ENCODE assay signal across 9 mouse cellular contexts in the genomic region with DNA sequence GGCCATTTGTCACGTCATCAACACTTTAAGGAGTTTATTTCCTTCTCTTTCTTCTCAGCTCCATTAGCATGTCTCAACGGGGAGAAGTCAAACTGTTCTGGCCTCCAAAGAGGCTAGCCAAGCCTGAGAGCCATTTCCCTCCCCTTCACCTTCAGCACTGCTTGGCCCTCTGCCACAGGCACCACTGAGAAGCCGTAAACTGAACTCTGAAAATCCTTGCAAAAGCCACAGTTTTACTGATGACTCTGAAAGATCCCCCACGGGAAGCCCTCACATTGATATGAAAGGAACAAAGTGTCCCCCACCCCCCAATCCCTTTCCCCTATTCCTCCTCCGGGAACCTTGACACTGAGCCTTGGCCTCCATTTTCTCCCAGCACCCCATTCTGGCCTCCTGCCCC.
A peak's percentile ranks its signal among the peaks of the same experiment; 100 is the strongest.
DNase-seq lines count a peak whose midpoint lies in the region; ATAC-seq and TF ChIP-seq lines count a peak whose summit lies in the region.
"Had no signal": no experiment of that assay in that cellular context is flagged by ENCODE, and none has a peak within 500 bp of the region (broad histone marks: within the 10 kb centered on the region; RNA-seq: fewer than 3 reads in every experiment).

No protein-coding gene starts in this region.

- H3K36me3 ChIP-seq in liver, adult 2 months (ENCODE audit: control insufficient read depth, insufficient read depth, low read length) = no peaks in the 10 kb centered on the region
- H3K36me3 ChIP-seq: heart, embryonic 15.5 days had no signal

- H3K79me2 ChIP-seq in liver, adult 2 months (ENCODE audit: control insufficient read depth, insufficient read depth, low read length) = no peaks in the 10 kb centered on the region

- TF ChIP-seq CTCF in cerebellum, adult 2 months (IDR thresholded peaks at IDR 0.05; ENCODE audit: borderline replicate concordance, insufficient read depth, low read depth, low read length) = no peak
- no peak for TF ChIP-seq CTCF in liver, adult 2 months (IDR thresholded peaks at IDR 0.05; ENCODE audit: low read depth, low read length)

- no peaks in the 10 kb centered on the region for H3K27me3 ChIP-seq in cerebellum, adult 2 months (ENCODE audit: control insufficient read depth, insufficient read depth, low read length)
- no peaks in the 10 kb centered on the region for H3K27me3 ChIP-seq in liver, adult 2 months (ENCODE audit: control insufficient read depth, insufficient read depth, low read length)
- H3K27me3 ChIP-seq: heart, embryonic 15.5 days had no signal

- no peak overlapping the region for H3K9ac ChIP-seq in liver, adult 2 months (ENCODE audit: low read depth, low read length)
- H3K9ac ChIP-seq: heart, embryonic 15.5 days had no signal

- DNase-seq in cerebellum, postnatal 10 days = peak; percentile 37 to 56
- no peak for DNase-seq in cerebellum, adult 2 months
- peak; percentile 61 for DNase-seq in liver, adult 2 months (ENCODE audit: extremely low read depth, low read depth, low spot score)
- DNase-seq in liver = no peak
- DNase-seq in kidney, postnatal 10 days = peak; percentile 65
- DNase-seq in ovary, postnatal 14 days (ENCODE audit: low spot score) = peak; percentile 59
- DNase-seq in neural tube, embryonic 10.5 days (ENCODE audit: extremely low spot score, low spot score) = no peak

- no peak for ATAC-seq in megakaryocyte-erythroid progenitor cell, adult 5-6 weeks (replicated peaks; ENCODE audit: low FRiP score, low TSS enrichment, poor library complexity, severe bottlenecking)

- H3K27ac ChIP-seq in cerebellum, adult 2 months (ENCODE audit: insufficient read depth, low read length) = no peak overlapping the region
- no peak overlapping the region for H3K27ac ChIP-seq in liver, adult 2 months (replicated peaks; ENCODE audit: insufficient read depth, low read depth, low read length)
- H3K27ac ChIP-seq: heart, embryonic 15.5 days had no signal

- H3K4me1 ChIP-seq in cerebellum, adult 2 months (ENCODE audit: control insufficient read depth, insufficient read depth, low read length) = peaks cover 6% of the 10 kb centered on the region; the same call in 1 of the 2 replicates
- H3K4me1 ChIP-seq in liver, adult 2 months (ENCODE audit: control insufficient read depth, insufficient read depth, low read length) = peaks cover 4% of the 10 kb centered on the region

- WGBS in cerebellum, adult 2 months = 28% methylated on average over 5 of the region's 5 CpGs
- 38% methylated on average over 5 of the region's 5 CpGs for WGBS in liver, adult 2 months

- no peak for TF ChIP-seq POLR2A in cerebellum, adult 2 months (IDR thresholded peaks at IDR 0.05; ENCODE audit: borderline replicate concordance, insufficient read depth, low read length)
- TF ChIP-seq POLR2A in liver, adult 2 months (IDR thresholded peaks at IDR 0.05; ENCODE audit: extremely low read depth, insufficient read depth, low read length) = no peak

- no peak overlapping the region for H3K4me3 ChIP-seq in cerebellum, adult 2 months (replicated peaks; ENCODE audit: insufficient read depth, low read depth, low read length)
- H3K4me3 ChIP-seq in liver, adult 2 months (ENCODE audit: insufficient read depth, low read depth, low read length) = no peak overlapping the region
- H3K4me3 ChIP-seq: heart, embryonic 15.5 days had no signal

Comparison
In these comparisons a context has a peak if more than half of its experiments do, and no peak if none do; other contexts are left out.
1. DNase-seq: peak in cerebellum, postnatal 10 days (2 of 2), liver, adult 2 months (single experiment), kidney, postnatal 10 days (single experiment) and ovary, postnatal 14 days (single experiment); none in cerebellum, adult 2 months (0 of 2), liver (single experiment) and neural tube, embryonic 10.5 days (single experiment).